Mouse (Mus musculus): ENCODE results near the gene Fam129a.

Gene Fam129a

GRCm38 (mm10) chr1:151661684-151662439 is 90.9 kb downstream of the Fam129a start:
- DNase-seq (ENCODE audit: low read depth, low spot score) = no peak

GRCm38 (mm10) chr1:151662958-151663357 is 92.0 kb downstream of the Fam129a start:
- DNase-seq (ENCODE audit: low read depth, low spot score) = peak; percentile 48

GRCm38 (mm10) chr1:151664384-151664783 is 93.4 kb downstream of the Fam129a start:
- DNase-seq (ENCODE audit: low read depth, low spot score) = no peak

GRCm38 (mm10) chr1:151664837-151665431 is 93.9 kb downstream of the Fam129a start:
- DNase-seq (ENCODE audit: low read depth, low spot score) = no peak

- DNase-seq (ENCODE audit: low read depth, low spot score) = no peak
Observed at GRCm38 (mm10) chr1:151667351-151668074, 96.5 kb downstream of the Fam129a start.

GRCm38 (mm10) chr1:151670006-151670591 is 99.1 kb downstream of the Fam129a start:
- DNase-seq (ENCODE audit: low read depth, low spot score) = peak; percentile 21

- no peak for DNase-seq (ENCODE audit: low read depth, low spot score)
Observed at GRCm38 (mm10) chr1:151675684-151676083, 104.7 kb downstream of the Fam129a start.

- no peak for DNase-seq (ENCODE audit: low read depth, low spot score)
Observed at GRCm38 (mm10) chr1:151677185-151677809, 106.3 kb downstream of the Fam129a start.

GRCm38 (mm10) chr1:151677975-151678374 is 107.0 kb downstream of the Fam129a start:
- no peak for DNase-seq (ENCODE audit: low read depth, low spot score)

GRCm38 (mm10) chr1:151679153-151679552 is 108.2 kb downstream of the Fam129a start:
- no peak for DNase-seq (ENCODE audit: low read depth, low spot score)

- peak; percentile 20 for DNase-seq (ENCODE audit: low read depth, low spot score)
Observed at GRCm38 (mm10) chr1:151679883-151680613, 109.1 kb downstream of the Fam129a start.

GRCm38 (mm10) chr1:151680971-151681370 is 110.0 kb downstream of the Fam129a start:
- DNase-seq (ENCODE audit: low read depth, low spot score) = no peak

GRCm38 (mm10) chr1:151682896-151683295 is 111.9 kb downstream of the Fam129a start:
- DNase-seq (ENCODE audit: low read depth, low spot score) = peak; percentile 77

- DNase-seq (ENCODE audit: low read depth, low spot score) = no peak
Observed at GRCm38 (mm10) chr1:151684451-151684892, 113.5 kb downstream of the Fam129a start.

- peak; percentile 71 for DNase-seq (ENCODE audit: low read depth, low spot score)
Observed at GRCm38 (mm10) chr1:151684978-151685377, 114.0 kb downstream of the Fam129a start.

GRCm38 (mm10) chr1:151685666-151686309 is 114.8 kb downstream of the Fam129a start:
- DNase-seq (ENCODE audit: low read depth, low spot score) = no peak

- no peak for DNase-seq (ENCODE audit: low read depth, low spot score)
Observed at GRCm38 (mm10) chr1:151686696-151687095, 115.7 kb downstream of the Fam129a start.

GRCm38 (mm10) chr1:151689032-151689431 is 118.0 kb downstream of the Fam129a start:
- peak; percentile 21 for DNase-seq (ENCODE audit: low read depth, low spot score)

GRCm38 (mm10) chr1:151689561-151689960 is 118.6 kb downstream of the Fam129a start:
- DNase-seq (ENCODE audit: low read depth, low spot score) = peak; percentile 46

- no peak for DNase-seq (ENCODE audit: low read depth, low spot score)
Observed at GRCm38 (mm10) chr1:151690061-151690460, 119.1 kb downstream of the Fam129a start.
